Mouse (Mus musculus): ENCODE data around the gene 3110082I17Rik.

3110082I17Rik gene

GRCm38 (mm10) chr5:139364260-139364910 is 95.9 kb downstream of the 3110082I17Rik start:
- DNase-seq (ENCODE audit: inconsistent age in 2 of 2, low spot score in 1 of 2): peak; percentile 84 to 96

GRCm38 (mm10) chr5:139363858-139364257 is 96.5 kb downstream of the 3110082I17Rik start:
- no peak for DNase-seq (ENCODE audit: inconsistent age in 2 of 2, low spot score in 1 of 2)

- DNase-seq (ENCODE audit: inconsistent age in 2 of 2, low spot score in 1 of 2): no peak
Measured at GRCm38 (mm10) chr5:139359244-139359643, 101.1 kb downstream of the 3110082I17Rik start.

GRCm38 (mm10) chr5:139358653-139359052 is 101.7 kb downstream of the 3110082I17Rik start:
- peak in 1 of 2 experiments; percentile 62 for DNase-seq (ENCODE audit: inconsistent age in 2 of 2, low spot score in 1 of 2)

GRCm38 (mm10) chr5:139355235-139355772 is 105.0 kb downstream of the 3110082I17Rik start:
- peak; percentile 81 to 93 for DNase-seq (ENCODE audit: inconsistent age in 2 of 2, low spot score in 1 of 2)

GRCm38 (mm10) chr5:139353946-139354345 is 106.4 kb downstream of the 3110082I17Rik start:
- DNase-seq (ENCODE audit: inconsistent age in 2 of 2, low spot score in 1 of 2): no peak

GRCm38 (mm10) chr5:139353496-139353895 is 106.8 kb downstream of the 3110082I17Rik start:
- DNase-seq (ENCODE audit: inconsistent age in 2 of 2, low spot score in 1 of 2): peak in 1 of 2 experiments; percentile 48

GRCm38 (mm10) chr5:139352317-139352716 is 108.0 kb downstream of the 3110082I17Rik start, which contains the start of gene Cyp2w1:
Gene Cyp2w1, plus strand, starts transcription at chr5:139352617.
- DNase-seq (ENCODE audit: inconsistent age in 2 of 2, low spot score in 1 of 2): no peak

GRCm38 (mm10) chr5:139351628-139352027 is 108.7 kb downstream of the 3110082I17Rik start:
- DNase-seq (ENCODE audit: inconsistent age in 2 of 2, low spot score in 1 of 2): no peak

GRCm38 (mm10) chr5:139351134-139351533 is 109.2 kb downstream of the 3110082I17Rik start, which contains the start of gene Cox19:
Gene Cox19, minus strand, starts transcription at chr5:139351418.
- no peak for DNase-seq (ENCODE audit: inconsistent age in 2 of 2, low spot score in 1 of 2)

GRCm38 (mm10) chr5:139349713-139350112 is 110.6 kb downstream of the 3110082I17Rik start:
- DNase-seq (ENCODE audit: inconsistent age in 2 of 2, low spot score in 1 of 2): no peak

- no peak for DNase-seq (ENCODE audit: inconsistent age in 2 of 2, low spot score in 1 of 2)
Measured at GRCm38 (mm10) chr5:139347225-139347624, 113.1 kb downstream of the 3110082I17Rik start.

GRCm38 (mm10) chr5:139345364-139345714 is 115.0 kb downstream of the 3110082I17Rik start:
- no peak for DNase-seq (ENCODE audit: inconsistent age in 2 of 2, low spot score in 1 of 2)

GRCm38 (mm10) chr5:139344687-139345363 is 115.5 kb downstream of the 3110082I17Rik start:
- peak; percentile 97 to 99 for DNase-seq (ENCODE audit: inconsistent age in 2 of 2, low spot score in 1 of 2)

GRCm38 (mm10) chr5:139344021-139344686 is 116.2 kb downstream of the 3110082I17Rik start:
- peak; percentile 77 to 92 for DNase-seq (ENCODE audit: inconsistent age in 2 of 2, low spot score in 1 of 2)

- DNase-seq (ENCODE audit: inconsistent age in 2 of 2, low spot score in 1 of 2): no peak
Measured at GRCm38 (mm10) chr5:139338891-139339290, 121.4 kb downstream of the 3110082I17Rik start.

GRCm38 (mm10) chr5:139338403-139338802 is 121.9 kb downstream of the 3110082I17Rik start:
- no peak for DNase-seq (ENCODE audit: inconsistent age in 2 of 2, low spot score in 1 of 2)

- peak in 1 of 2 experiments; percentile 30 for DNase-seq (ENCODE audit: inconsistent age in 2 of 2, low spot score in 1 of 2)
Measured at GRCm38 (mm10) chr5:139337826-139338370, 122.4 kb downstream of the 3110082I17Rik start.

- no peak for DNase-seq (ENCODE audit: inconsistent age in 2 of 2, low spot score in 1 of 2)
Measured at GRCm38 (mm10) chr5:139335634-139336033, 124.7 kb downstream of the 3110082I17Rik start.

- DNase-seq (ENCODE audit: inconsistent age in 2 of 2, low spot score in 1 of 2): peak in 1 of 2 experiments; percentile 26
Measured at GRCm38 (mm10) chr5:139334394-139334793, 125.9 kb downstream of the 3110082I17Rik start.

Data from adrenal gland, adult (tissue).